Mouse (Mus musculus) natural killer cell, adult 2 months (primary cell): ENCODE measurements around the gene Prpf8.

Experiments
- DNase-seq, 2 experiments: peaks; one replicate each; pipeline ENCODE4 v3.0.0; 2022; ENCODE audit warnings: low spot score in 2 of 2

Gene Prpf8

GRCm38 (mm10) chr11:75498126-75498525 lies 11.5 kb downstream of the Prpf8 start:
- no peak for DNase-seq

- DNase-seq, result no peak
Measured at GRCm38 (mm10) chr11:75508162-75508561, 21.5 kb downstream of the Prpf8 start.

DNA sequence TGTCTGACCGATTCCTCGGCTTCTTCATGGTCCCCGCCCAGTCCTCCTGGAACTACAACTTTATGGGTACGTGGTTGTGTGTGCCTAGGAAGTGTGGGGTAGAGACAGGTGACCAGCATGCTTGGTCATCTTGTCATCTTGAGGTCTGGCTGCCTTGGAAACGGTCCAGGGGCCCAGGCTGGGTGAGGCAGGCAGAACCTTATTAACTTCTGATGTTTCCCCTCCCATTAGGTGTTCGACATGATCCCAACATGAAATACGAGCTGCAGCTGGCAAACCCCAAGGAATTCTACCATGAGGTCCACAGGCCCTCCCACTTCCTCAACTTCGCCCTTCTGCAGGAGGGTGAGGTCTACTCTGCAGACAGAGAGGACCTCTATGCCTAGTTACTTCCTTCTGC lies 22.3 kb downstream of the Prpf8 start:
- no peak for DNase-seq

DNA sequence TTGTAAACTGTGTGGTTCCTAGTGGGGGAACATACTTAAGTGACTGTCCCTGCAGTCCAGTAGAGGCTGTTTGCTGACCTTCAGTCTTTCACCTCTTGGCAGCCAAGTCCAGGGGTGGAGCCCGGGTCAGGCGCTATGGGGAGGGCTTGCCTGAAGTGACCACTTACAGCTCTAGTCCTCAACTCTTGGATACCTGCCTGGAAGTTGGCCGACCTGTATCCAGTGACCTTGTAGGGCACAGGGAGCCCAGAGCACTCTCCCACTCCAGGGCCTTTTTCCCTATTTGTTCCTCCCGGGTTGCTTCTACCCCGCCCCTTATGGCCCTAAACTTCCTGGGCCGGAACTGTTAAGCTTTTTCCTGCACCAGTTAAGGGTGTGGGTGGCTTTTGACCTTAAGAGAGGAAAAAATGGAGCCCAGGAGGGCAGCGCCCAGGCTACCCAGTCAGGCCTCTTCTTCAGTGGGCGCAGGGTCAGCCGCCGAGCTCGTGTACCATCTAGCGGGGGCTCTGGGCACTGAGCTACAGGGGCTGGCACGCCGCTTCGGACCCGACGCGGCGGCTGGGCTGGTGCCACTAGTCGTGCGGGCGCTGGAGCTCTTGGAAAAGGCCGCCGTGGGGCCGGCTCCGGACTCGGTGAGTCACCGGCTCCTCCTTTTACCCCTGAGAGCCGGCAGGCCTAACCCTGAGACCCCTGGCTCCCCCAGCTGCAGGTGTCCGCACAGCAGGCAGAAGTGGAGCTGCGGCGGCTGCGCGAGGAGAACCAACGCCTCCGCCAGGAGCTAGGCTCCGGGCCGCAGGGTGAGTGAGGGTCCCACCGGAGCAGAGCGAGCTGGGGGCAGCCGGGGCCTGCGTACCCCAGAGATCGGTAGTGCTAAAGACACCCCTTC lies 23.4 kb downstream of the Prpf8 start, which contains the start of gene Rilp:
Rilp (plus strand) TSS at position 354 of the 886 bp plus-strand sequence.
- no peak for DNase-seq

DNA sequence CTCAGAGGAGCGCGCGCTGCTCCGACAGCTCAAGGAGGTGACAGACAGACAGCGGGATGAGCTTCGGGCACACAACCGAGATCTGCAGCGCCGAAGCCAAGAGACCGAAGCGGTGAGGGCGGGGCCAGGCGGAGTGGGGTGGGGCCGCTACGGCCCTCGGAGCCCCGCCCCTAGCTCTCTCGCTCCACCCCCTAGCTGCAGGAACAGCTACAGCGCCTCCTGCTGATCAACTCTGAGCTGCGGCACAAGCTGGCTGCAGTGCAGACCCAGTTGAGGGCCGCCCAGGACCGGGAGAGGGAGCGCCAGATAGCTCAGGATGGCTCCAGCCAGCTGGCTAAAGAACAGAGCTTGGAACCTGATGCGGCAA lies 24.0 kb downstream of the Prpf8 start:
- DNase-seq, result peak; percentile 88 to 94

DNA sequence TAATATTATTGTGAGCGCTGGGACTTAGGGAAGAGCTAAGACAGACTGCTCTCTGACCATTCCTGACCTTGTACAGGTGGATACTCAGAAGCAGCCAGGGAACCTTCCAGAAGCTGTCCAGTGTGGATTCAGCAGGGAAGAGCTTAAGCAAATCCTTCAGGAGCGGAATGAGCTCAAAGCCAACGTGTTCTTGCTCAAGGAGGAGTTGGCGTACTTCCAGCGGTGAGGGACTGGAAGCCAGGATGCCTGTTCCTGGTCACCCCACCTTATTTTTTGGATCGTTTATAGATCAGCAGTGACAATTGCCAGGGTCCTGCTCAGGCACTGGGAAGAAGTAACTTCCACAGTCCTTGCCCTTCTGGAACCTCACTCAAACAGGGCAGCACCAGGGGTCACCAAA lies 24.6 kb downstream of the Prpf8 start:
- no peak for DNase-seq

GRCm38 (mm10) chr11:75512301-75513018 lies 25.8 kb downstream of the Prpf8 start:
- DNase-seq, result no peak

DNA sequence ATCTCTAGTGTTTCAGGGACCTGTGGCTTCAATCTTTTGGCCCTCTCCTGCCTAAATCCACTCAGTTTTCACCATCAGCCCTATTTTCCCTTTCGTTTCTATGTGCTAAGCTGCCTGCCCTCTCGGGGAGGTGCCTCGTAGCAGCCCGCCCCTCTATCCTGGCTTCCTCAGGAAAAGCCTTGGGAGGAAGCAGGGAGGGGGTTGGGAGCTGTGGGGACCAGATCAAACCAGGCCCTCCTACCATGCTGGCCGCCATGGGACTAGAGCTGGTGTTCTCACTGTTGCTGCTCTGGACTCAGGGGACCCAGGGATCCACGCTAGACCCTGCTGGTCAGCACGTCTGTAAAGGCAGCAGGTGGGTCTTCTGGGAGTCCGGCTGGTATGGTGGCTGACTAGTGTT lies 26.7 kb downstream of the Prpf8 start, which contains the start of gene Scarf1:
Scarf1 (plus strand) TSS at position 205 of the 400 bp plus-strand sequence.
- no peak for DNase-seq

GRCm38 (mm10) chr11:75515186-75515585 lies 28.6 kb downstream of the Prpf8 start:
- no peak for DNase-seq

DNA sequence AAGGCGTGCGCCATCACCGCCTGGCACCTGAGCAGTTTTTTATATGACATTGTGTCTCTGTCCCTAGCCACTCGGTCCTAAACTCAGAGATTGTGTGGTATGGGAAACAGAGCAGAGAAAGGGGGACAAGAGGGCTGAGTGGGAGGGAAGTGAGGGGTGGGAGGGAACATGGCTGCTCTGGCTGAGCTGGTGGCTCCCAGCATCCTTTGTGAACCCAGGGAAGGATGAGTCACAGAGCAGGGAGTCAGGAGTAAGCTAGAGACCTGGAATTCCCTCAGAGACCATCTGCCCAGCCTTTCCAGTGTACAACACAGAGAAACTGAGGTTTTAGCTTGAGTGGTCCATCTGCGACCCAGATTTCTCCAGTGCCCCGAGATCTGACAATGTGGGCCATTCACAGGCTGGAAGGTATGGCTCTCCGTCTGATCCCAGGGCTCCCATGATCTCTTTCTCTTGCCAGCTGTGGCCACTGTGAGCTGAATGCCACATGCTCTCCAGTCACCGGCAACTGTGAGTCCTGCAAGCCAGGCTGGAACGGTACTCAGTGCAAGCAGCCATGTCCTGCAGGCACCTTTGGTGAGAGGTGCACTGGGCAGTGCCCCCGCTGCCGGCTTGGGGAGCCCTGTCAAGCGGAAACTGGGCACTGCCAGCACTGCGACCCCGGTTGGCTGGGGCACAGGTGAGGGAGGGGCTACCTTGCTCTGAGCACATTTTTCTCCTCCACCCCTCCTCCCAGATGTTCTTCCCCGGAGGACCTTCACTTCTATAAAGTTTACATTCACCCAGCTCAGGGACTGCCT lies 33.4 kb downstream of the Prpf8 start:
- DNase-seq, result no peak

GRCm38 (mm10) chr11:75521609-75522008 lies 35.0 kb downstream of the Prpf8 start:
- DNase-seq, result no peak

DNA sequence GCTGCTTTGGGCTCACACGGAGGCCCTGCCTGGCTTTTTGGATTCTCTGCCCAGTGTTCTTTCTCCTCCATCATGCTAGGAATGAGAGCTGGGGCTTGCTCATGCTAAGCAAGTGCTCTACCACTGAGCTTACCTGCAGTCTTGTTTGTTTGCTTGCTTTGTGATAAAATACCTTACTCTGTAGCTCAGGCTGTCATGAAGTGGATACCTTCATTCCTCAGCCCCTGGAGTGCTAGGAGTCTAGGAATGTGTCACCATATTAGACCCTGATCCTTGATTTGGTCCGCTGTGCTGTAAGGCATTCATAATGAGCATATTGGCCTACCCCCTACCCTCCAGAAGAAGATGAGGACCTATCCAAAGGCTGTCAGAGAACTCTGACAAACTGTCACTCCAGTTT lies 36.2 kb downstream of the Prpf8 start:
- DNase-seq, result no peak

- DNase-seq, result no peak
Measured at GRCm38 (mm10) chr11:75525531-75526125, 39.0 kb downstream of the Prpf8 start.

DNA sequence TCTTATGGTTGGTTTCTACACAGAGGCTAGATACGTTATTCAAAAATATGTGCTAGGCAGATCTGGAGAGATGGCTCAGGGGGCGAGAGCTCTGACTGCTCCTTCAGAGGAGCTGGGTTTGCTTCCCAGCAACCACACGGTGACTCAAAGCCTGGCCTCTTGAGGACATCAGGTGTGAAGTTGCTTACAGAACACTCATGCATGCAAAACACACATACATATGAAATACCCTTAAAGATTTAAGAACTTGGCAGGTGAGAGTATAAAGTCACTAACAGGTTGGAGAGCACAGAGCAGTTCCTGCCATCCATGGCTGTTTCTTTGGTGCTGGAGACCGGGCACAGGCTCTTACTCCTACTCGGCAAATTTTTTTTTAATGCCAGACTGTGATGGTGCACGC lies 40.3 kb downstream of the Prpf8 start:
- no peak for DNase-seq

DNA sequence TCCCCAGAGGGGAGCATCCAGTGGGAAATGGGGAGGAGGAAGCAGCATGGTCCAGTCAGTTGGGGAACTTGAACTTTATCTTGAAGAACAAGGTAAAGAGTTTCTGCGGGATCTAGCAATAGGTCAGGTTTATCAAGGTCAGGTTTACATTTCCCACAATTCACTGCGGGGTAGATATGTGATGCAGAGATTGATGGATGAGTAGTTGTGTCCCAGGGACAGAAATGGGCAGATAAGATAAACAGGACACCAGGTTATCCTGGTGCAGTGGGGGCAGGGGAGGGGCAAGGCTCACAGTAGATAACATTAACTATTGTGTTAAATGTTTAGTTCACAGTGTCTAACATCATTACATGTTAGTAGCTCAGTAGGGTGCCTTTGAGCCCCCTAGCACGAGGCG lies 43.2 kb downstream of the Prpf8 start:
- DNase-seq, result no peak

GRCm38 (mm10) chr11:75530325-75530724 lies 43.7 kb downstream of the Prpf8 start:
- peak; percentile 92 to 95 for DNase-seq

GRCm38 (mm10) chr11:75530845-75531373 lies 44.3 kb downstream of the Prpf8 start:
- no peak for DNase-seq

- peak; percentile 84 to 87 for DNase-seq
Measured at GRCm38 (mm10) chr11:75531469-75532242, 45.0 kb downstream of the Prpf8 start, which contains the start of gene Slc43a2. Slc43a2 (plus strand) TSS chr11:75531694.

GRCm38 (mm10) chr11:75532340-75533277 lies 46.0 kb downstream of the Prpf8 start:
- peak in 1 of 2 experiments; percentile 62 for DNase-seq
